Mouse (Mus musculus): ENCODE measurements around the gene Cog1.

DNA sequence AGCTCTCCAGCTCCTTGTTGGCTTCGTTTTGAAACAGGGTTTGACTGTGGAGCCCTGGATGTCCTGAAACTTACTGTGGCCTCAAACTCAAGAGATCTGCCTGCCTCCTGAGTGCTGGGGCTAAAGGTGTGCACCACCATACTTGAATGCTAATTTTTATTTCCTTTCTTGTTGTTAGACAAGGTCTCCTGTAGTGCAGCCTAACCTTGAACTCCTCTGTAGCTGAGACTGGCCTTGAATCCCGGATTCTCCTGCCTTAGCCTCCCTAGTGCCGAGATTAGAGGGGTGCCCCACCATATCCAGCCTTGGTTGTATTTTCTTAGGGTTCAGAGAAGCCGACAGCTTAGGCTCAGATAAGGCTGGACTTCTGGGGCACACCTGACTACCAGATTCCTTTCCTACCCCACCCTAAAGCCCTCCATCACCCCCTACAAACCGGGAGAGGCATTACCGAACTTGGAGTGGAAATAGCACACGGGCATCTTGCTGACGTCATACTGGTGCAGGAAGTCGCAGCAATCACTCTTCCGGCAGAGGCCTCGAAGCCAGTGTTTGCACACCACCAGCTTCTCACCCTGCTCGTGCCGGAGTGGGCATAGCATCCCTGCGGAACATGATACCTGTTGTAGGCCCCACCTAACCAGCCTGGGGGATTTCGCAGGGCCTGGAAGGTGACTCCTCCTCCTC is 57.1 kb downstream of the Cog1 start:
- no peak for TF ChIP-seq CTCF (IDR thresholded peaks at IDR 0.05; ENCODE audit: insufficient read depth, low read length)
- no peak for TF ChIP-seq POLR2A (IDR thresholded peaks at IDR 0.05; ENCODE audit: borderline replicate concordance, extremely low read depth, low read depth, low read length)
